Mouse (Mus musculus) E14TG2a.4 (cell line): ENCODE data around the gene Shroom1.
A peak's percentile ranks its signal among the peaks of the same experiment; 100 is the strongest.

Source experiments
- H3K27me3 ChIP-seq: 2 replicates; pipeline ENCODE4 v1.6.1; 2014; ENCODE audit warnings: low read length, control low read depth; ENCODE audit not compliant: insufficient read depth
- H3K36me3 ChIP-seq: 2 replicates; pipeline ENCODE4 v1.6.1; 2014; ENCODE audit warnings: low read length, control low read depth; ENCODE audit not compliant: insufficient read depth
- H3K4me1 ChIP-seq: replicated peaks from 2 replicates; pipeline ENCODE4 v1.6.1; 2014; ENCODE audit warnings: low read depth, low read length, control low read depth
- H3K4me3 ChIP-seq: replicated peaks from 2 replicates; pipeline ENCODE4 v1.5.1; 2014; ENCODE audit warnings: mild to moderate bottlenecking, low read length
- H3K9me3 ChIP-seq: 2 replicates; pipeline ENCODE4 v1.6.1; 2014; ENCODE audit warnings: low read length, control low read depth
- CTCF ChIP-seq: conservative IDR thresholded peaks from 2 replicates; pipeline ENCODE4 v1.5.1; 2014; ENCODE audit warnings: low read length
- NANOG ChIP-seq: IDR thresholded peaks from 2 replicates; pipeline ENCODE4 v1.6.1; 2014; ENCODE audit warnings: borderline replicate concordance, low read length, mixed read lengths
- POU5F1 ChIP-seq: IDR thresholded peaks from 2 replicates; pipeline ENCODE4 v1.6.1; 2014; ENCODE audit warnings: low read length, borderline replicate concordance

Shroom1 gene

DNA sequence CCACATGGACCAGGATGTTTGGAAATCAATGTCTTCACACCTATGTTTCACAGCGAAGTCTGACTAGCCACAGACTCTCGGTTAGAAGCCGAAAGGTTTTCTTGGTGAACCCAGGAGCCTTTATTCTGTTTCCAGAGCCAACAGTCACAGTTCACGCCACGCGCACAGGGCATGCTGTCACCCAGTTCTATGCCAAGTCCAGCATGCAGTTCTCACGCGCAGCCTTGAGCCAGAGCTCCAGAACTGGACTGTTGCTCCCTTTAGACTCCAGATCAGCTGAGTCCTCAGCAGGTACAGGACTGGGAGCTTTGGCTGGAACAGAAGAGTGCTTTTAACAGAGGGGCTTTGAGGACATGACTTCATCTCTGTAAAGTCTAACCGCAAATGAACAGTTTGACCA is 4.6 kb upstream of the Shroom1 start:
- no peaks in the 10 kb centered on the region for H3K36me3 ChIP-seq
- no peaks in the 10 kb centered on the region for H3K9me3 ChIP-seq
- no peak overlapping the region for H3K4me3 ChIP-seq
- H3K4me1 ChIP-seq: peaks cover 8% of the 10 kb centered on the region
- TF ChIP-seq NANOG (no peak), CTCF (no peak), POU5F1 (no peak)
- peaks cover 61% of the 10 kb centered on the region for H3K27me3 ChIP-seq

DNA sequence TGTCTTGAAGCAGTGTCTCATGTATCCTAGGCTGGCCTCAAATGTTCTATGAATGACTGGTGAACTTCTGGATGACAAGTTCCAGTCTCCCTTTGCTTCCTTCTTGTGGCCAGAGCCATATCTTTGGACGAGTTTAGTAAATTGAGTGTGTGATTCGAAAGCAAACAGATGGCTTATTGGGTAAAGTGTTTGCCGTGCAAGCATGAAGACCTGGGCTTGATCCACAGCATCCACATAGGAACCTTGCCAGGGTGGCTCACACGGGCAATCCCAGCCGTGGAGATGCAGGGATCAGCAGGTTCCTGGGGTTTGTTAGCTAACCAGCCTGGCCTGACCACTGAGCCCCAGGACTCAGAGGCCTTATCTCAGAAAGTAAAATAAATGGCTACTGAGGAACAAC is 4.0 kb upstream of the Shroom1 start:
- Histone ChIP-seq H3K4me1 (peaks cover 12% of the 10 kb centered on the region), H3K9me3 (no peaks in the 10 kb centered on the region), H3K36me3 (no peaks in the 10 kb centered on the region), H3K4me3 (no peak overlapping the region), H3K27me3 (peaks cover 67% of the 10 kb centered on the region)
- no peak for TF ChIP-seq CTCF
- TF ChIP-seq NANOG: no peak
- TF ChIP-seq POU5F1: no peak

DNA sequence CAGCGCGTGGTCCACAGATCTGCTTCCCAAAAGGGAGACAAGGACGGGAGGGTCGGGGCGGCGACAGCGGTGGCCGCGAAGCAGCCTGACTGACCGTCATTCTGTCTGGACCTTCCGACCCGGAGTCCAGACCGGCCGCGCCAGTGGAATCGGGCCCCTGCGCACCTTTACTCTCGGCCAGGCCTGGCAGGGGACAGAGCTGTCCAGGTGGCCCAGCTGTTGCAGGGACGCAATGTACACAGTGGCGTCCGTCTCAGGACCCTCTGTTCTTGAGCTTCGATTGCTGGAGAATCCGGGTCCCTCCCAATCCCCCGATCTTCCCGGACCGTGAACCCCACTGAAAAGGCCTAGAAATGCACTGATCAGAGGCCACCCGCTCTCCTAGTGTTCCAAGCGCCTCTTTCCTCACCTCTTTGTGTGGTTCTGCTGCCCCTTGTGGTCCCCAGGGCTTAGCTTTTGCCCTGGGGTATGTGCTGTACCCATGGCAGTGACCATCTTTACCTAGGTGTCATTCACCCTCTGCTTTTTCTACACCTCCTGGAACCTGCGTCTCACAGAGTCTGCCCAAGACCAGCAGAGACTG is 458 bp downstream of the Shroom1 start:
- peaks cover 87% of the 10 kb centered on the region for H3K27me3 ChIP-seq
- H3K36me3 ChIP-seq: no peaks in the 10 kb centered on the region
- no peaks in the 10 kb centered on the region for H3K9me3 ChIP-seq
- H3K4me3 ChIP-seq: peak overlapping the region; percentile 76
- TF ChIP-seq POU5F1 (no peak), CTCF (0 out of 2 replicates have a peak, but pooled peaks have one; percentile 5)
- peaks cover 27% of the 10 kb centered on the region for H3K4me1 ChIP-seq

DNA sequence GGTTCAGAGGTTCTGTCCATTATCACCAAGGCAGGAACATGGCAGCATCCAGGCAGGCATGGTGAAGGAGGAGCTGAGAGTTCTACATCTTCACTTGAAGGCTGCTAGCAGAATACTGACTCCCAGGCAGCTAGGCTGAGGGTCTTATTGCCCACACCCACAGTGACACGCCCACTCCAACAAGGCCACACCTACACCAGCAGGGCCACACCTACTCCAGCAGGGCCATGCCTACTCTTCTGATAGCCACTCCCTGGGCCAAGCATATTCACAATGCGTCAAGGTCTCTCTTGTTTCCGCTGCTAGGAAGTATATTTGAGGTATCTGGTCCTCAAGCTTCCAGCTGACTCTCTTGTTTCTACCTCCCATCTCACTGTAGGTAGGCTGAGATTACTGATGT is 2.0 kb downstream of the Shroom1 start:
- TF ChIP-seq CTCF (no peak), NANOG (no peak), POU5F1 (no peak)
- H3K27me3 ChIP-seq: peaks cover 93% of the 10 kb centered on the region
- no peak overlapping the region for H3K4me3 ChIP-seq
- H3K9me3 ChIP-seq: no peaks in the 10 kb centered on the region
- H3K4me1 ChIP-seq: peaks cover 39% of the 10 kb centered on the region
- no peaks in the 10 kb centered on the region for H3K36me3 ChIP-seq

DNA sequence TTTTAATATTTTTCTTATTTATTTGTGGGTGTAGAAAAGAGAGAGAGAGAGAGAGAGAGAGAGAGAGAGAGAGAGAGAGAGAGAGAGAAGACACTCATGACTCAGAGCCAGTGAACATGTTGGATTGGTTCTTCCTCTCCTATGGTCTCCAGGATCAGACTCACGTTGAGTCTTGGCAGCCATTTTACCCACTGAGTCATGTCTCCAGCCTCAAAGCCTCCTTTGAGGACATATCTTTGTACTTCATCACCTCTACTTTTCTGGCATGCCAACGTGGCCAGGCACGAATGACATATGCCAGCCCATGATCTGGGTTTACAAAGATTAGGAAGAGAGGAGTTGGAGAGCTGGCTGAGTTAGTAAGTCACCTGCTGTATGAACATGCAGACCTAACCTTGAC is 3.2 kb downstream of the Shroom1 start:
- TF ChIP-seq NANOG: no peak
- no peak for TF ChIP-seq POU5F1
- H3K4me1 ChIP-seq: peaks cover 46% of the 10 kb centered on the region
- peaks cover 97% of the 10 kb centered on the region for H3K27me3 ChIP-seq
- no peaks in the 10 kb centered on the region for H3K9me3 ChIP-seq
- no peaks in the 10 kb centered on the region for H3K36me3 ChIP-seq
- no peak overlapping the region for H3K4me3 ChIP-seq

GRCm38 (mm10) chr11:53461727-53462126 is 4.7 kb downstream of the Shroom1 start:
- Histone ChIP-seq H3K27me3 (peaks cover 96% of the 10 kb centered on the region), H3K4me3 (no peak overlapping the region), H3K9me3 (no peaks in the 10 kb centered on the region), H3K4me1 (peaks cover 57% of the 10 kb centered on the region), H3K36me3 (no peaks in the 10 kb centered on the region)
- no peak for TF ChIP-seq CTCF
- no peak for TF ChIP-seq NANOG
- TF ChIP-seq POU5F1: no peak

DNA sequence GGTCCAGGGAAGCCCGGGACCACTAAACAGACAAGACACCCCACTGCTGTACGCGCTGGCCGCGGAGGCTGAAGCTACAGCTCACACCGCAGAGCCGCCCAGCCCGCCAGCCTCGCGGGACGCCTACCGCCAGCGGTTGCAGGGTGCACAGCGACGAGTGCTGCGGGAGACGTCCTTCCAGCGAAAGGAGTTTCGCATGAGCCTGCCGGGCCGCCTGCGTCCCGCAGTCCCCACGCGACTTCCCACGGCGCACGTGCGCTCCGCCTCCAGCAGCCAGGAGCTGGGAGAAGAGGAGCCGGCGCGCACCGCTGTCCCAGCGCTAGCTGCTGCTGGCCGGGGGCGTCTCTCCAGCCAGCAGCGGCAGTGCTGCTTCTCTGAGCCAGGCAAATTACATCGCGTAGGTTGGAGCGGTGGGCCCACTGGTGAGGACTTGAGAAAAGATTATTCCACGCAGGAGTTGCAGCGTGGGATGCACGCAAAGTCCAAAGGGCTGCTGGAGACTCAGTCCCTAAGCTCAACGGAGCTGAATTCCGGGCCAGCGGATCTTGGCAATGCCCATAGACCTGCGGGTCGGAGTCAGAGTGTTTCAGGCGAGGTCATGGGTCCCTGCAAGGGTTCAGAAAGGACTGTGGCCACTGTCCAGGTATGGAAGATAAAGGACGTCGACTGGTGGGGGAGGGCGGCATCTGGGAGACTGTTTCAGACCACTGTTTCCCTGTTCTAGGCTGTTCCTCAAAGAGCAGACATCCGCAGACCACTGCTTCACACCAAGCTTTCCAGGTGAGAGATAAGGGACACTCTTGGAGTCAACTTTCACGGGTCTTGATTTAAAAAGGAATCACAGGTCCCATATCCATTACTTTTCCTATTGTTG is 6.8 kb downstream of the Shroom1 start:
- TF ChIP-seq CTCF: no peak
- TF ChIP-seq POU5F1: no peak
- no peak for TF ChIP-seq NANOG
- H3K9me3 ChIP-seq: no peaks in the 10 kb centered on the region
- no peaks in the 10 kb centered on the region for H3K36me3 ChIP-seq

DNA sequence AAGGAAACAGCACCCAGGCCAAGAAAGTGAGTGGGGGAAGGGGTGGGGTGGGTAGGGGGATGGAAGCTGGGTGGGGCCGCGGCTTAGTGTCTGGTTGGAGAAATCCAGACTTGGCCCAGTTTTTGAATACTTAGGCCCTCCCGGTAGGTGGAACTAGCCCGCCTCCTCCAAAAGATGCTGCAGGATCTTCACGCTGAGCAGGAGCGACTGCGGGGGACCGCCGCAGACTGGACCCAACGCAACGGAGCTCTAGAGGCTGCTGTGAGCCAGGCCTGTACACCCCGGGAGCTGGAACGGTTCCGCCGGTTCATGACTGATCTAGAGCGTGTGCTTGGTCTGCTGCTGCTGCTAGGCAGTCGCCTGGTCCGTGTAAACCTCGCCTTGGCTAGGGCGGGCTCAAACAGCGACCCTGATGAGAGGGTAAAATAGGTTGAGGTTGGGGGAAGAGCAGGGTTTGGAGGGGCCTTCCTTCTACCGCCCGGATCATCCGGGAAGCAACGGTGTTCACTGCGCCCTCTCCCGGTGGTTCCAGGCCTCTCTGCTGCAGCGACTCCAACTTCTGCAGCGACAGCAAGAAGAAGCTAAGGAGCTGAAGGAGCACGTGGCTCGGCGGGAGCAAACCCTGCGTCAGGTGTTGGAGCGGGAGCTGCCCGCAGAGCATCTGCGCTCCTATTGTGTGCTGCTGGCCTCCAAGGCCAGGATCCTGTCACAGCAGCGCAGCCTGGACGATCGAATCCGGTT is 9.4 kb downstream of the Shroom1 start:
- H3K36me3 ChIP-seq: no peaks in the 10 kb centered on the region

More for the DNA sequence above, 6.8 kb downstream of the Shroom1 start:
- Histone ChIP-seq H3K27me3 (peaks cover 95% of the 10 kb centered on the region), H3K4me3 (peak overlapping the region; percentile 79), H3K4me1 (peaks cover 56% of the 10 kb centered on the region)

More for the DNA sequence above, 9.4 kb downstream of the Shroom1 start:
- Histone ChIP-seq H3K4me1 (peaks cover 59% of the 10 kb centered on the region), H3K9me3 (no peaks in the 10 kb centered on the region), H3K4me3 (peak overlapping the region; percentile 72), H3K27me3 (peaks cover 98% of the 10 kb centered on the region)
- TF ChIP-seq CTCF (peak; percentile 74), POU5F1 (no peak)
